Mouse (Mus musculus) MEL (cell line): ENCODE measurements around the gene Olfr13.
"Not testable (repeated sequence)": the region's sequence is repeated elsewhere in the genome, so short reads cannot be mapped to it uniquely, and the experiment has no call there.

Experiments
- CTCF ChIP-seq, 3 experiments: IDR thresholded peaks in 2 of 3; conservative IDR thresholded peaks in 1 of 3; 2 replicates each; pipeline ENCODE4 v1.5.1; 2011 to 2012; ENCODE audit warnings: low read length in 3 of 3, low read depth in 2 of 3, mild to moderate bottlenecking in 2 of 3, improper control_type of control experiment in 1 of 3, inconsistent platforms in 1 of 3, mixed read lengths in 1 of 3, moderate library complexity in 1 of 3; ENCODE audit not compliant: control insufficient read depth in 1 of 3, insufficient read depth in 1 of 3, poor library complexity in 1 of 3, severe bottlenecking in 1 of 3
- ETS1 ChIP-seq: IDR thresholded peaks from 2 replicates; pipeline ENCODE4 v1.6.1; 2012; ENCODE audit warnings: low read depth, mild to moderate bottlenecking, inconsistent platforms, low read length, improper control_type of control experiment, moderate library complexity
- GATA1 ChIP-seq: IDR thresholded peaks from 2 replicates; pipeline ENCODE4 v1.6.1; 2011; ENCODE audit warnings: low read depth, low read length, improper control_type of control experiment
- MAFK ChIP-seq: IDR thresholded peaks from 2 replicates; pipeline ENCODE4 v1.6.1; 2011; ENCODE audit warnings: low read depth, mild to moderate bottlenecking, low read length, improper control_type of control experiment, borderline replicate concordance
- MAX ChIP-seq: IDR thresholded peaks from 2 replicates; pipeline ENCODE4 v1.6.1; 2011; ENCODE audit warnings: low read length, improper control_type of control experiment
- MXI1 ChIP-seq: IDR thresholded peaks from 2 replicates; pipeline ENCODE4 v1.6.1; 2011; ENCODE audit warnings: mild to moderate bottlenecking, low read depth, low read length, improper control_type of control experiment
- NELFE ChIP-seq: IDR thresholded peaks from 2 replicates; pipeline ENCODE4 v1.6.1; 2011; ENCODE audit warnings: low read depth, low read length, improper control_type of control experiment
- POLR2A ChIP-seq, 2 experiments: IDR thresholded peaks; 2 replicates each; pipeline ENCODE4 v1.6.1; 2011 to 2012; ENCODE audit warnings: low read length in 2 of 2, mild to moderate bottlenecking in 2 of 2, control low read depth in 1 of 2, improper control_type of control experiment in 1 of 2, low read depth in 1 of 2, moderate library complexity in 1 of 2; ENCODE audit not compliant: control insufficient read depth in 1 of 2, insufficient read depth in 1 of 2, poor library complexity in 1 of 2
- POLR2AphosphoS2 ChIP-seq: IDR thresholded peaks from 2 replicates; pipeline ENCODE4 v1.6.1; 2011; ENCODE audit warnings: low read length, improper control_type of control experiment
- POLR2AphosphoS5 ChIP-seq: IDR thresholded peaks from 2 replicates; pipeline ENCODE4 v1.6.1; 2012; ENCODE audit warnings: low read depth, borderline replicate concordance, mild to moderate bottlenecking, inconsistent platforms, low read length, moderate library complexity, mixed read lengths
- USF2 ChIP-seq, 2 experiments: IDR thresholded peaks; 2 replicates each; pipeline ENCODE4 v1.6.1; 2011 to 2012; ENCODE audit warnings: improper control_type of control experiment in 2 of 2, low read length in 2 of 2, borderline replicate concordance in 1 of 2, inconsistent platforms in 1 of 2, low read depth in 1 of 2, mild to moderate bottlenecking in 1 of 2; ENCODE audit not compliant: insufficient read depth in 1 of 2

DNA sequence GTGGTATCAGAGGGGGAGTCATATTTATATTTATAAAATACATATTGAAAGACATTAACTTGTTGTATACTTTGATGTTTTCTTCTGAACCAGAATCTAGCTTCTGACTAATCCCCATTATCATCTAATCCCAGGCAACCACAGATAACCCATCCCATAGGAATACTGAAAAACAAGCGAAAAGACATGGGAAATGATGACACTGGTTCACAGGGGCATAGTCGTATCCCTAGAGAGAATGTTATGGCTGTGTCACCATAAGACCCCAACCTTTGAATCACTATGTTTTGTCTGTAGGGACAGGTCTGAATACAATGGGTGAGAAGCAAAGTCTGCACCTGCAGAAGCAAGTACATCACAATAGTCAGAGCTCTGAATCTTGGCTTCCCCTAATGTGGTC is 25.7 kb upstream of the Olfr13 start, which contains the start of gene Olfr237-ps1:
- not testable (repeated sequence) for TF ChIP-seq CTCF (IDR thresholded peaks at IDR 0.05 in 2 of 3, conservative IDR thresholded peaks at IDR 0.05 in 1 of 3; ENCODE audit: control insufficient read depth in 1 of 3, insufficient read depth in 1 of 3, low read depth in 2 of 3, low read length in 3 of 3, poor library complexity in 1 of 3, severe bottlenecking in 1 of 3); MAFK; POLR2AphosphoS2; ETS1; MAX; MXI1; NELFE; GATA1; POLR2AphosphoS5; POLR2A (IDR thresholded peaks at IDR 0.05; ENCODE audit: control insufficient read depth in 1 of 2, insufficient read depth in 1 of 2, low read depth in 1 of 2, low read length in 2 of 2, poor library complexity in 1 of 2); USF2 (IDR thresholded peaks at IDR 0.05; ENCODE audit: borderline replicate concordance in 1 of 2, insufficient read depth in 1 of 2, low read depth in 1 of 2, low read length in 2 of 2)
